Comparison of ENCODE assay signal across 8 mouse cellular contexts in the genomic region with DNA sequence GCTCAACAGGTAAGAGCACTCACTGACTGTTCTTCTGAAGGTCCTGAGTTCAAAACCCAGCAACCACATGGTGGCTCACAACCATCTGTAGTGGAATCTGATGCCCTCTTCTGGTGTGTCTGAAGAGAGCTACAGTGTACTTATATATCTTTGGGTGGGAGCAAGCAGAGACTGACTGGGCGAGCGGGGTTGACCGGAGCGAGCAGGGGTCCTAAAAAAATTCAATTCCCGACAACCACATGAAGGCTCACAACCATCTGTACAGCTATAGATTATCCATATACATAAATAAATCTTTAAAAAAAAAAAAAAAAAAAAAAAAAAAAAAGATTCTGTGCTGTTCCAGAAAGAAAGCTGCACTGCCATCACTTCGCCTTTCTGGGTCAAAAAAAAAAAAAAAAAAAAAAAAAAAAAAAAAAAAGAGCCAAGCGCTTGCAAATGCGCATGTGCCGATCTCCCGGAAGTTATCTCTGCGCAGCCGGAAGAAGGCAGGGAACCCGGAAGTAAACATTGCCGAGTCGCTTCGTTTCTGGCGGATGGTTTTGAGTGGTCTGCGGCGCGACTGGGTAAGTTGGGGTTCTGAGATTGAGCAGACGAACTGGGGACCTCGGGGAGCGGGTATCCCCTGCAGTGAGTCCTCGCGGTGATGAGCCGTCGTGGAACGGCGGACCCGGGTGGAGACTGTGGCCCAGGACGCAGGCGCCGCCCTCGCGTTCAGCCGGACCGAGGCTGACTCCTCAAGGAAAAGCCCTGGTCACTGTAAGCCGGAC. TPM values are rescaled to one million over a fixed set of nuclear protein-coding genes. Genes with fewer than 3 reads are reported as not detected.
A peak's percentile ranks its signal among the peaks of the same experiment; 100 is the strongest.
DNase-seq lines count a peak whose midpoint lies in the region; ATAC-seq and TF ChIP-seq lines count a peak whose summit lies in the region.

A gene (plus strand): TSS at position 491 of the 770 bp plus-strand sequence.

- POLR2A ChIA-PET in Patski (lab: Charles Lee): no interaction called here

- CTCF ChIA-PET in Patski (lab: Charles Lee): no interaction called here

- DNase-seq in Patski (ENCODE audit: low read depth, low spot score): peak; percentile 51
- peak; percentile 71 for DNase-seq in cerebellum, adult 8-10 months
- peak; percentile 82 for DNase-seq in forelimb bud, embryonic 11.5 days (ENCODE audit: low read depth, low spot score)
- DNase-seq in layer of hippocampus, adult 9-11 months: peak; percentile 76
- peak; percentile 75 for DNase-seq in lung, postnatal 14 days
- peak; percentile 70 for DNase-seq in retina, adult 2 months (ENCODE audit: low read depth, low spot score)
- DNase-seq in thymus, postnatal 25 days: peak; percentile 70

- no peaks in the 10 kb centered on the region for H3K27me3 ChIP-seq in Patski

- peak; percentile 80 for ATAC-seq in Patski
- ATAC-seq in hematopoietic stem cell, adult 5-6 weeks (replicated peaks in 1 of 2; ENCODE audit: insufficient read depth in 1 of 2, low FRiP score in 2 of 2, low TSS enrichment in 1 of 2, low read depth in 1 of 2, poor library complexity in 2 of 2, severe bottlenecking in 2 of 2): peak; percentile 92 to 96

- in situ Hi-C loops in Patski (cut with MboI; ENCODE audit: low pct_unique_long_range_greater_than_20kb): no loop called here

- TF ChIP-seq CTCF in Patski (IDR thresholded peaks at IDR 0.05): no peak

RNA-seq across cellular contexts. Expression of the gene that starts here (rescaled TPM):
- 55.8 TPM for polyA plus RNA-seq in Patski (2021)
- 93.5 and 112 TPM in 2 replicates for total RNA-seq in hematopoietic stem cell, adult 5-6 weeks (2017)

Comparison
In these comparisons a context has a peak if more than half of its experiments do, and no peak if none do; other contexts are left out.
1. Peak in every context shown above with its lines: DNase-seq and ATAC-seq.